Mouse (Mus musculus) liver, embryonic 15.5 days (tissue): Measurements from ENCODE around the gene Marco. TPM values are rescaled to one million over a fixed set of nuclear protein-coding genes. Genes with fewer than 3 reads are reported as not detected.

Experiments used
- ATAC-seq: fragments of 200-750 bp; cut with Nextera tagmentation; 2 replicates; pipeline ENCODE4 v1.8.0; 2017; ENCODE audit warnings: moderate number of reproducible peaks, mild to moderate bottlenecking, moderate library complexity; ENCODE audit not compliant: insufficient read depth
- H3K27ac ChIP-seq: fragments of 300-500 bp; sonication (generic); replicated peaks from 2 replicates; pipeline ENCODE4 v1.5.1; 2015; ENCODE audit warnings: mild to moderate bottlenecking, inconsistent platforms
- H3K27me3 ChIP-seq: fragments of 300-500 bp; sonication (generic); 2 replicates; pipeline ENCODE4 v1.6.1; 2015; ENCODE audit warnings: mild to moderate bottlenecking, inconsistent platforms
- H3K36me3 ChIP-seq: fragments of 300-500 bp; sonication (generic); replicated peaks from 2 replicates; pipeline ENCODE4 v1.6.1; 2015; ENCODE audit warnings: moderate library complexity, mild to moderate bottlenecking, inconsistent platforms
- H3K4me1 ChIP-seq: fragments of 300-500 bp; sonication (generic); replicated peaks from 2 replicates; pipeline ENCODE4 v1.6.1; 2015; ENCODE audit warnings: inconsistent platforms
- H3K4me2 ChIP-seq: fragments of 300-500 bp; sonication (generic); 2 replicates; pipeline ENCODE4 v1.6.1; 2015; ENCODE audit warnings: moderate library complexity, mild to moderate bottlenecking, inconsistent platforms
- H3K4me3 ChIP-seq: fragments of 300-500 bp; sonication (generic); replicated peaks from 2 replicates; pipeline ENCODE4 v1.5.1; 2015; ENCODE audit warnings: mild to moderate bottlenecking, inconsistent platforms
- H3K9ac ChIP-seq: fragments of 300-500 bp; sonication (generic); 2 replicates; pipeline ENCODE4 v1.6.1; 2015; ENCODE audit warnings: moderate library complexity, mild to moderate bottlenecking, inconsistent platforms
- H3K9me3 ChIP-seq: fragments of 300-500 bp; sonication (generic); replicated peaks from 2 replicates; pipeline ENCODE4 v1.6.1; 2016; ENCODE audit warnings: inconsistent platforms
- WGBS: fragments of 180-500 bp; shearing (Covaris S2); methylation state at CpG from one replicate; pipeline ENCODE4 v1.1.7; 2015; ENCODE audit warnings: mixed read lengths; ENCODE audit not compliant: insufficient replicate concordance; 5-methylcytosine and 5-hydroxymethylcytosine counted together
- polyA plus RNA-seq: library from polyadenylated mRNA; unstranded; fragments of >200 nt; fragmentation: Nextera tagmentation; extraction: Ambion mirVana; gene quantifications from 2 replicates; pipeline ENCODE4 v1.2.1, GENCODE M21; 2015

Gene Marco
- polyA plus RNA-seq = 48.6 and 48.8 TPM in 2 replicates

DNA sequence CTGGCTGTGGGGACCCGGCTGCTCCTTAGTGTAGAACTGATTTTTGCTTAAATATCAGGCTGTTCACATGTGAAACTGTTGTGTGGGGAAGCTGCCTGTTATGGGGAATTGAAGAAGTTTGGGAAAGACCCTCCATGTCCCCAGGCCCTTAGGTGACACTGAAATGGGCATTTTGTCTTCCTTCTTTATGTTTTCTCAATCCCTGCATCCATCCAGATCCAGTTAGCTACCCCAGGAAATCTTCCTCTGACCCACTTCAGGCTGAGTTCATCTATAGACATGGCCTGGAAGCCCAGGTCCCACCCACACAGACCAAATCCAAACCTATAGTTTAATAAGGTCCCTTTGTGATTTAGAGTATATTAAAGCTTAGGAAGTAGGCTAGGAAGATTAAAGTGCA, at the start of gene Marco:
Gene Marco, minus strand, starts transcription at position 101 of the 400 bp plus-strand sequence.
- Histone ChIP-seq H3K27ac (no peak within 1 kb of the TSS), H3K9me3 (no peaks in the 10 kb centered on the region), H3K4me2 (no peak within 1 kb of the TSS), H3K27me3 (no peaks in the 10 kb centered on the region), H3K4me1 (no peaks in the 10 kb centered on the region), H3K4me3 (no peak within 1 kb of the TSS), H3K9ac (no peak within 1 kb of the TSS), H3K36me3 (no peaks in the 10 kb centered on the region)
- ATAC-seq = no peak
- WGBS = 24% methylated on average over 1 of the region's 1 CpGs

DNA sequence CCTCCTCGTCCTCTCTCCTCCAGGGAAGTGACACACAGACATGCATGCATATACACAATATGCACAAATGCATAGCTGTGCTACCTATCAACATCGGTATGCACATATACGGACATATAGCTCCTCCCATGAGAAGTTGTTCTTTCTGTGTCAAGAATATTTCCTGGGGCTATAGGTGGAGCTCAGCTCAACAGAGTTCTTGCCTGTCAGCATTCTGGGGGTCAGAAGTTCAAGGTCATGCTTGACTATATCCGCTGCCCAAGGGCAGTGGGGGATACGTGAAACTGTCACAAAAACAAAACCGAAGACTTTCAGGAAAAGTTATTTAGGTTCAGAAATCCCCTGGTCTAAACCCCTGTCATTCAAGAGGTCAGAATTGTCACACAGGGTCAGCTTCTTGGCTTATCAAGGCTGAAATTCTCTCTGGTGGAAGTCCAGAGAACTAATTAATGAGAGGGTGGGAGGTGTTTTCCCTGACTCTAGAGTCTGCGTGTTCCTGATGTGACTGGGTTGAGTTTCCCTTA, 34.7 kb upstream of the Marco start:
- Histone ChIP-seq H3K4me2 (no peak overlapping the region), H3K4me1 (no peaks in the 10 kb centered on the region), H3K4me3 (no peak overlapping the region), H3K9me3 (no peaks in the 10 kb centered on the region), H3K27ac (no peak overlapping the region), H3K9ac (no peak overlapping the region), H3K36me3 (no peaks in the 10 kb centered on the region), H3K27me3 (no peaks in the 10 kb centered on the region)
- WGBS = 60% methylated on average over 7 of the region's 7 CpGs
- no peak for ATAC-seq

DNA sequence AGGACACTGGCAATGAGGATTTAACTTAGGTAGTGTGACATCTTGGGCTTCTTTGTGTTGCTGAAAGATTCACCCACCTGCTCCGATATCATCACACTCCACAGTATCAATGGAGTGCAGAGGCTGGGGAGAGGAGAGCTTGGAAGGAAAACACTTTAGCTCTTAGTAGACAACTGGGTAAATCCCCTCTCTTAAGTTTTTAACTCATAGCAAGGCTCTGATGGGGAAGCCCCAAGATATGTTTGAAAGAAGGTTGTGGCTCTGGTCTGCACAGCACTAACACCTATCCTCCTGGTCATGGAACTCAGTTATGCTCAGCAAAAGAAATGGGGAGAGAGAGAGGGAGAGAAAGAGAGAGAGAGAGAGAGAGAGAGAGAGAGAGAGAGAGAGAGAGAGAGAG, 32.2 kb upstream of the Marco start:
- Histone ChIP-seq H3K4me2 (no peak overlapping the region), H3K9me3 (no peaks in the 10 kb centered on the region), H3K9ac (no peak overlapping the region), H3K27me3 (no peaks in the 10 kb centered on the region), H3K36me3 (no peaks in the 10 kb centered on the region), H3K4me3 (no peak overlapping the region), H3K27ac (no peak overlapping the region), H3K4me1 (no peaks in the 10 kb centered on the region)
- 52% methylated on average over 1 of the region's 1 CpGs for WGBS
- no peak for ATAC-seq

DNA sequence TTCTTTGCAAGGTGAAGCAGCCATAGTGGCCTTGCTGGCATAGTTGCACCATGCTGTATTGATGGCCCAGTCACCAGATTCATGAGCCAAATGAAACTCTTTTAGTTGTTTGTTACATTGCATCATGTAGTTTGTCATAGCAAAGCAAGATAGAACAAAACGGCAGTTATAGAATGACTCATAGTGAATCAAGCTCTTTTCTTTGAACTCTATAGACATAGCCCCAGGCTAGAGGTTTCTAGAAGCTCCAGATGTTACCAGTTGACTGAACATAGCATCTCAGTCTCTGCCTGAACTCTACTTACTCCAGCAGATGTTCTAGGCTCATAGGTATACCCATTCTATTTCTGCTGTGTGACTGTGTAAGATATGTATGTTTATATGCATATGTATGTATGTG, 31.1 kb upstream of the Marco start:
- no peak for ATAC-seq
- 48% methylated on average over 1 of the region's 1 CpGs for WGBS
- H3K4me1 ChIP-seq = no peaks in the 10 kb centered on the region
- H3K9me3 ChIP-seq = no peaks in the 10 kb centered on the region
- H3K27me3 ChIP-seq = no peaks in the 10 kb centered on the region
- no peak overlapping the region for H3K27ac ChIP-seq
- no peak overlapping the region for H3K9ac ChIP-seq
- no peak overlapping the region for H3K4me2 ChIP-seq
- no peaks in the 10 kb centered on the region for H3K36me3 ChIP-seq
- H3K4me3 ChIP-seq = no peak overlapping the region

DNA sequence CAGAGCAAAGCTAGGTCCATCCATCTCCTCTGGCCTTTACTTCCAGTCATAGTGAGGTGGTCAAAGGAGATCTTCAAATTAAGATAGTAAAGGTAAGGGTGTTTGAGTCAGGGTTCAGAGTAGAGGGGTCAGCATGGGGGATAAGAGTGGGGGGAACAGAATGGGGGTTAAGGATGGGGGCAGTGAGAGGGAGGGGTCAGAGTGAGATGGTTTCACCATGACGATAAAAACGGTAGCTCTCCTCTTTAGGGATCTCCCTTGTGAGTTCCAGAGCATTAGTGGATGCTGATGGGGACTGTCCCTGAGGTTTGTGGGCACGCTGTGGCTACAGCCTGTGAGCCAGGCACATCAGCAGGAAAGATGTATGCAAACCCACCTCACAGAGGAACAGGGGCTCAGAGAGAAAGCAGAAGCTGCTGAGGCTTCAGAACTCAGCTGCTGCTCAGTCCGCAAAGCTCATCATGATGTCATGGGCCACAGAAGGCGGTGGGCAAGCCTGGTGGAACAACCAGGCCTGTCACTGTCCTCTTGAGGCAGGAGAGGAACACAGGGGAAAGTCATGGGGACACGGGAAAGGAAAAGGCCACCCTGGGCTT, 27.6 kb upstream of the Marco start:
- Histone ChIP-seq H3K9ac (no peak overlapping the region), H3K4me3 (no peak overlapping the region), H3K27ac (no peak overlapping the region), H3K4me1 (no peaks in the 10 kb centered on the region), H3K4me2 (no peak overlapping the region), H3K36me3 (no peaks in the 10 kb centered on the region), H3K27me3 (no peaks in the 10 kb centered on the region), H3K9me3 (no peaks in the 10 kb centered on the region)
- no peak for ATAC-seq
- 18% methylated on average over 6 of the region's 6 CpGs for WGBS

DNA sequence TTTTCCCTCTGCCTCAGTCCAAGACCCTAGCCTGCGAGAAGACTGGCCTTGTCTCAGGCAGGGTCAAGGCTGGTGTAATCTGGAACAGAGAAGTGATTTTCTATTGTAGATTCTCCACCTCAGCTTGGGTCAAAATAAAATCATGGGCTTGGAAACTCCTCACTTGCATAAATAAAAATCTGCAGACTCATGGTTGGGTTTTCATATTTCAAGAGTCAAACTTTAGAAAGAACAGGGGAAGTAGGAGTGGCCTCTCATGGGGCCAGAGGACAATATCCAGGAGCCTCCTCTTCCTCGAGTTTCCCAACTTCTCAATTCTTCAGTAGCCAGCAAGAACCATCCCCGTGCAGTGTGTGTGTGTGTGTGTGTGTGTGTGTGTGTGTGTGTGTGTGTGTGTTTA, 26.9 kb upstream of the Marco start:
- ATAC-seq = 0 out of 2 replicates have a peak, but pooled peaks have one; percentile 18
- Histone ChIP-seq H3K4me3 (no peak overlapping the region), H3K9ac (no peak overlapping the region), H3K36me3 (no peaks in the 10 kb centered on the region), H3K4me2 (no peak overlapping the region), H3K27me3 (no peaks in the 10 kb centered on the region), H3K27ac (no peak overlapping the region), H3K4me1 (no peaks in the 10 kb centered on the region), H3K9me3 (no peaks in the 10 kb centered on the region)
- WGBS = 31% methylated on average over 3 of the region's 3 CpGs

DNA sequence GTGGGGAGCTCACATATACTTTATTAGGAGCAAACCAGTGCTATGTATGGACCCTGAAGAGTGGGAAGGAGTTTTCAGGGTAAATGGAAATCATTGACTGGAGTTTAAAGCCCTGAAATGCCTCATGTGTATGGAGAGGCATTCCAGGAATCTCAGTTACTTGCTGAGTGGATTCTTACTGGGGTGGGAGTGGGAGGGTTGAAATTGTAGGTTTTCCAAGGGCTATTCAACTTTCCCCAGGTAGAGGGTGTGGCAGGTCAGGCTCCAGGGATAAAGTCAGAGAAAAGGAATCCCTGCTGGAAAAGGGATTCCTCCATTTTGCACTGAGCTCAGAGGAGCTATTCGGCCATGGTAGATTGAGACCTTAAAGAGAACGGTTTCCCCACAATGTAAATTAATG, 25.1 kb upstream of the Marco start:
- 54% methylated on average over 2 of the region's 2 CpGs for WGBS

DNA sequence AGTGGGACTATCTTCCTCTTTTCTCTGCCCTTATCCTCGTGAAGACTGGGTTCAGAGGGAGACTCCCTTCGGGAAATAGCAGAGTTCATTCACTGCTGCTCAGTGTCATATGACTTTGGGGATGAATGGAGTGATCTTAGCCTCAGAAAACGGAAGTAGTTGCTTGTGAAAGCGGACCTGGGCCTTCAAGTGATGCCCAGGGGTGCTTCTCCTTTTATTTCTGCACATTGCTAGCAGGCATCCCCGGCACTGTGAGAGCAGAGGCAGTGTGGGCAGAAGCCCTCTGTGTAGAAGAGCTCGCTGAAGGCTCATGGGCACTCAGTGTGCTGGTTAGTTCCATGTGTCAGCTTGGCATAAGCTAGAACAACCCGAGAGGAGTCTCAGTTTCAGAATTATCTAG, 12.8 kb upstream of the Marco start:
- Histone ChIP-seq H3K4me2 (no peak overlapping the region), H3K4me3 (no peak overlapping the region), H3K9me3 (no peaks in the 10 kb centered on the region), H3K27ac (no peak overlapping the region), H3K27me3 (no peaks in the 10 kb centered on the region), H3K4me1 (no peaks in the 10 kb centered on the region), H3K36me3 (no peaks in the 10 kb centered on the region), H3K9ac (no peak overlapping the region)
- no peak for ATAC-seq
- 37% methylated on average over 7 of the region's 7 CpGs for WGBS

More for the DNA sequence above, 25.1 kb upstream of the Marco start:
- Histone ChIP-seq H3K4me3 (no peak overlapping the region), H3K4me1 (no peaks in the 10 kb centered on the region), H3K27me3 (no peaks in the 10 kb centered on the region), H3K4me2 (no peak overlapping the region), H3K9ac (no peak overlapping the region), H3K27ac (no peak overlapping the region), H3K9me3 (no peaks in the 10 kb centered on the region), H3K36me3 (no peaks in the 10 kb centered on the region)
- ATAC-seq = no peak

DNA sequence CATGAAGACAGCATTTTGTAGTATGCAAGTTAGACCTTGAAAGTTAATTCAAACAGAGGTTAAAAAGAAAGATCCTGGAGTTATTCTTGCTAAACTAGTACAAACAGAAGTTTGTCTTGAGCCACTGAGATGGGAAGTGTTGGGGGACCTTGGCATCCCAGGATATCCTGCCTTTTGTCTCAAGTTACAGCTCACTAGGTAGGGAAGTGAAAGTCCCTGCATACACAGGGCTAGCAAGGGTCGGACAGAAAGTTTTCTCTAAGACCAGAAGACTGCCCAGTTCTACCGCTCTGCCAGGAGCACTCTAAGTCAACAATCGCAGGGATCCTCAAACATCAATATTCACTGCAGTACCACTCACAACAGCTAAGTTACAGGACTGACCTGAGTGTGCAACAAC, 5.5 kb upstream of the Marco start:
- H3K4me2 ChIP-seq = no peak overlapping the region
- no peaks in the 10 kb centered on the region for H3K27me3 ChIP-seq
- no peak for ATAC-seq
- H3K9me3 ChIP-seq = no peaks in the 10 kb centered on the region
- no peaks in the 10 kb centered on the region for H3K36me3 ChIP-seq
- no peak overlapping the region for H3K9ac ChIP-seq
- H3K27ac ChIP-seq = no peak overlapping the region
- WGBS = 36% methylated on average over 3 of the region's 3 CpGs
- H3K4me3 ChIP-seq = no peak overlapping the region
- no peaks in the 10 kb centered on the region for H3K4me1 ChIP-seq

DNA sequence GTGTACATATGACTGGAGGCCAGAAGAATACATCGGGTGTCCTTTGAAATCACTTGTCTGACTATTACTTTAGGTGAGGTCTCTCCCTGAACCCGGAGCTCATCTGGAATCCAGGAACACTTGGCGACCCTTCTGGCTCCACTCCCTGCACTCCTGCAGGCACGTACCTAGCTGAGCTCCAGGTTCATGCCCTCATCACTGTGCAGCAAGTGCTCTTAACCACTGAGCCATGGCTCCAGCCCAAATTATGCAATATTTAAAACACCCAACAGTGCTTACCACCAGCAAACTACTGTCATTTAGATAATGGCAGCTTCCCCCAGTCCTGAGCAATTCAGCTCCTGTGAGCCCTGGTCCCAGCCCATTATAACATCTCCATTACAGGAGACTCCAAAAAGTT, 4.2 kb upstream of the Marco start:
- no peaks in the 10 kb centered on the region for H3K4me1 ChIP-seq
- no peak overlapping the region for H3K4me2 ChIP-seq
- no peak overlapping the region for H3K4me3 ChIP-seq
- 64% methylated on average over 4 of the region's 4 CpGs for WGBS
- H3K27ac ChIP-seq = no peak overlapping the region
- H3K36me3 ChIP-seq = no peaks in the 10 kb centered on the region
- no peak for ATAC-seq
- H3K9ac ChIP-seq = no peak overlapping the region
- no peaks in the 10 kb centered on the region for H3K27me3 ChIP-seq
- no peaks in the 10 kb centered on the region for H3K9me3 ChIP-seq

DNA sequence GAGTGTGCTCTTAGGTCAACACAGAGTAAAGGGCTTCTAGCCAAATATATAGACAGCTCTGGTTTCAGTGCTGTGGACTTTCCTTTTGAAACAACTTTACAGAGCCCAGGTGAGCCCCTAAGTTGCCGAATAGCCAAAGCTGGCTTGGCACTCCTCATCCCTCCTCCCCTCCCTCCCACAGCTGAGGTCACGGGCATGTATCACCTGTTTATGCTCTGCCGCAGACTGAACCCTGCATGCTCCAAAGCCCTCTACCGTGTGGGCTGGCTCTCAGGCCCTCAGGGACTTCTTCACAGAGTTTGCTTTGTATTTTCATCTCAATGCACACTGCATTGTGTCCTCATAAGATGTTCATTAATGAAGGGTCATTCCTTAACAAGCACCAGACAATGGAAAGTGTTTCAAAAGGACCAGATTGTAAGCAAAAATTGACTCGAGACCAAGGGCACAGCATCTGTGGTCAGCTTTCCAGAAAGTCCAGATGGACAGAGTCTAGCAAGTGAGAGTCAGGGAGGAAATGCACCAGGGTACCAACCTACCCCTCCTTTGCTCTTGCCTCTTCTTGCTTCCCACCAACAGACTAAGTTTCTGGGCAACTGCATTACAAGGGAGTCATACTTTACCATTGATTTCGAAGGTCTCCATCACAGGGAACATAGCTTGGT, 646 bp downstream of the Marco start:
- Histone ChIP-seq H3K9ac (no peak overlapping the region), H3K27ac (no peak overlapping the region), H3K4me3 (no peak overlapping the region), H3K4me2 (no peak overlapping the region), H3K4me1 (no peaks in the 10 kb centered on the region), H3K27me3 (no peaks in the 10 kb centered on the region), H3K9me3 (no peaks in the 10 kb centered on the region), H3K36me3 (no peaks in the 10 kb centered on the region)
- no peak for ATAC-seq
- WGBS = 48% methylated on average over 6 of the region's 6 CpGs

DNA sequence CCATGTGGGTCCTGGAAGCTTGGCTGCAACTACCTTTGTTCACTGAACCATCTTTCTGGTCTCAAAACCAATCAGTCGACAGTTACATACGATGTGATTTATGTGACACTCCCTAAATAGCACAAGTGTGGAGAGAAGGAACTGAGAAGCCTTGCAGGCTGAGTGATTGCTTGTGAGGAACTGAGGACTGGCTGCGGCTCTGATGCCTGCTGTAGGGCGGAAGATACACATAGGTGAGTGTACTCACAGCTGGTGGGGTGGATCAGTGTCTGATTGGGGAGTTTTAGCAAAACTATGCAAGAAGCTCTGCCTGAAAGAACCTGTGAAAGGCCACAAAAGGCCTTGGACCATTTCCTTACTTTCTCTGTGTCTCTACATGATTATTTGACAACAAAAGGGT, 3.3 kb downstream of the Marco start:
- H3K9me3 ChIP-seq = no peaks in the 10 kb centered on the region
- ATAC-seq = no peak
- H3K27ac ChIP-seq = no peak overlapping the region
- H3K4me3 ChIP-seq = no peak overlapping the region
- no peaks in the 10 kb centered on the region for H3K4me1 ChIP-seq
- H3K36me3 ChIP-seq = no peaks in the 10 kb centered on the region
- H3K9ac ChIP-seq = no peak overlapping the region
- H3K27me3 ChIP-seq = no peaks in the 10 kb centered on the region
- 24% methylated on average over 4 of the region's 4 CpGs for WGBS
- no peak overlapping the region for H3K4me2 ChIP-seq
